Mouse (Mus musculus) thymus, adult 18-20 months (tissue): ENCODE data around the gene Mon1a.

Source experiments
- DNase-seq, 2 experiments: peaks; one replicate each; pipeline ENCODE4 v3.0.0; 2022; ENCODE audit warnings: mixed read lengths in 2 of 2

Gene Mon1a

GRCm38 (mm10) chr9:107887804-107888266, at the start of gene Mon1a:
Gene Mon1a (plus strand): TSS chr9:107888151.
- DNase-seq = peak; percentile 89 to 93

GRCm38 (mm10) chr9:107838869-107839268, 49.1 kb upstream of the Mon1a start:
- DNase-seq = no peak

DNA sequence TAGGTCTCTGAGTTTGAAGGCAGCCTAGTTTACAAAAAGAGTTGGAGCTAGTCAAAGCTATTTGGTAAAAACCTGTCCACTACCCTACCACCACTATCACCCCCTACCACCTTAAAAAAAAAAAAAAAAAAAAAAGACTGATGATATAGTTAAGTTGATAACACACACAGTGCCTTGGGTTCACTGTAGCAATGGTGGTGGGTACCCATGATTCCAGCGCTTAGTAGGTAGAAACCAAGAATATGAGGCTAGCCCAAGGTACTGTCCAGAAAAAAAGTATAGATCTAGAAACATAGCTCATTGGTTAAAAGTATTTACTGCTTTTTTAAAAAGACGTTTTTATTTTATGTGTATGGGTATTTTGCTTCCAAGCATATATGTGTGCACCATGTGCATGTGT, 45.2 kb upstream of the Mon1a start:
- DNase-seq = no peak

GRCm38 (mm10) chr9:107848922-107849321, 39.0 kb upstream of the Mon1a start:
- DNase-seq = no peak

GRCm38 (mm10) chr9:107858343-107858742, 29.6 kb upstream of the Mon1a start:
- no peak for DNase-seq

DNA sequence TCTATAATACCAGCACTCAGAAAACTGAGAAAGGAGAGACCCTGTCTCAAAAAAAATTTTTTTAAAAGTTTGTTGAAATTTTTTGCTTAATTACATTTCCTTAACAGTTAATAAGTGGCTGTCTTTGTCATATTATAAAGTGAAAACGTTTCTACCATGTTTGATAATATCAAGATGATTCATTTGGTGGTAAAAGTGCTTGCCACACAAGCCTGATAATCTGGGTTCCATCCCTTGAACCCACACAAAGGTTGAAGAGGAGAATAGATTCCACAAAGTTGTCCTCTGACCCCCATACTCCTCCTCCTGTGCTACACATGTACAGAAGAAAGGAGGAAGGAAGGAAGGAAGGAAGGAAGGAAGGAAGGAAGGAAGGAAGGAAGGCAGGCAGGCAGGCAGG, 23.5 kb upstream of the Mon1a start:
- DNase-seq = no peak

DNA sequence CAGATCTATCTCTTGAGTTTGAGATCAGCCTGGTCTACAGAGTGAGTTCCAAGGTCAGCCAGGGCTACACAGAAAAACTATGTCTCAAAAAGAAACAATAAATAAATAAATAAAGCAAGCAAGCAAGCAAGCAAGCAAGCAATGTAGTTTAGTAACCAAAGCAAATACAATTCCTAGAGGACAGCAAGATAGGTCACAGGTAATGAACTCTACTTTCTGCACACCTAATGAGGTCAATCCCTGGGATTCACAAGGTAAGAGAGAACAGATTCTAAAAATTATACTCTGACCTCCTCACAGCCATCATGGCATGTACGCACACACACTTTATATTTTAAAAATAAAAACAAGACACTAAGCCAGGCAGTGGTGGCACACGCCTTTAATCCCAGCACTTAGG, 21.9 kb upstream of the Mon1a start:
- no peak for DNase-seq

GRCm38 (mm10) chr9:107872350-107873098, 15.4 kb upstream of the Mon1a start:
- peak; percentile 93 to 94 for DNase-seq

DNA sequence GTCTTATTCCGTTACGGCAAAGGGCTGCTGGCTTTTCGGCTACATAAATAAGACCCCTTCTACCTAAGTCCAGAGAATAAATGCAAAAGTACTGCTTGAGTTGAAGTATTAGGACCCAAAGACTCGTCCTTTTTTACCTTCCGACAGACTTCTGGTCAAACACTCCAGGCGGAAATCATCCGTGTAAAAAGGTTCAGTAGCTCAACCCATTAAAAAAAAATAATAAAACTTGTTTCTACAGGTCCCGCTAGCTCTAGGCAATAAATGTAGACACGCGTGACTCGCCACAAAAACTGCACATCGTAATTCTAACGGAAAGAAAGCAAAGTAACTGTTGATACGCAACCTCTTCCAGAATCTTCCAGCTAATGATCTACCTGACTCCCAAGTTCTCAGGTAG, 14.8 kb upstream of the Mon1a start, which contains the start of gene Rbm6:
Gene Rbm6, minus strand, starts transcription at position 101 of the 400 bp plus-strand sequence.
- DNase-seq = no peak

- no peak for DNase-seq
These were observed 7.5 kb upstream of the Mon1a start for GRCm38 (mm10) chr9:107880411-107880810.

GRCm38 (mm10) chr9:107888267-107888850, 408 bp downstream of the Mon1a start:
- DNase-seq = peak in 1 of 2 experiments; percentile 44

- no peak for DNase-seq
These were observed 2.3 kb downstream of the Mon1a start for GRCm38 (mm10) chr9:107890260-107890659.

DNA sequence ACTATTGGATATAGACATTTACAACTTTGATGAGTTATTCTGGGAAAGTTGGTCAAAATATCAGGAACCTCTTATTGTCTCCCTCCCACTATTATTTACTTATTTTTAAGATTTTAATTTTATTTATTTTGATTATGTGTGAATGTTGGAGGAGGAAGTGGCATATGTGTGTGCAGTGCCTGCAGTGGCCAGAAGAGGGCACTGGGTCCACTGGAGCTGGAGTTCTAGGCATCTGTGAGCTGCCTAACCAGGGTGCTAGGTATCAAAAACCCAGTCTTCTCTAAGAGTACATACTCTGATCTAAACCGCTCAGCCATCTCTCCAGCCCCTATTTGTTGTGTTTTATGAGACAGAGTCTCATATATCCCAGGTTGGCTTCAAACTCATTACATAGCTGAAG, 3.1 kb downstream of the Mon1a start:
- no peak for DNase-seq

GRCm38 (mm10) chr9:107898563-107898962, 10.6 kb downstream of the Mon1a start:
- no peak for DNase-seq

- no peak for DNase-seq
These were observed 11.9 kb downstream of the Mon1a start for GRCm38 (mm10) chr9:107899855-107900254.

GRCm38 (mm10) chr9:107900840-107901626, 13.1 kb downstream of the Mon1a start:
- no peak for DNase-seq

DNA sequence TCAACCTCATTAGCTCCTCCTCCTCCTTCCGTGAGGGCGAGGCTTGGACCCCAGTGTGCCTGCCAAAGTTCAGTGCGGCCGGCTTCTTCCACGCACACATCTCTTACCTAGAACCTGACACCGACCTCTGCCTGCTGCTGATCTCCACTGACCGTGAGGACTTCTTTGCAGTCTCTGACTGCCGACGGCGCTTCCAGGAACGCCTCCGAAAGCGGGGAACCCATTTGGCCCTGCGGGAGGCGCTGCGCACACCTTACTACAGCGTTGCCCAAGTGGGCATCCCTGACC, 13.6 kb downstream of the Mon1a start:
- no peak for DNase-seq

- DNase-seq = peak; percentile 51 to 67
These were observed 16.8 kb downstream of the Mon1a start for GRCm38 (mm10) chr9:107904726-107905125.

DNA sequence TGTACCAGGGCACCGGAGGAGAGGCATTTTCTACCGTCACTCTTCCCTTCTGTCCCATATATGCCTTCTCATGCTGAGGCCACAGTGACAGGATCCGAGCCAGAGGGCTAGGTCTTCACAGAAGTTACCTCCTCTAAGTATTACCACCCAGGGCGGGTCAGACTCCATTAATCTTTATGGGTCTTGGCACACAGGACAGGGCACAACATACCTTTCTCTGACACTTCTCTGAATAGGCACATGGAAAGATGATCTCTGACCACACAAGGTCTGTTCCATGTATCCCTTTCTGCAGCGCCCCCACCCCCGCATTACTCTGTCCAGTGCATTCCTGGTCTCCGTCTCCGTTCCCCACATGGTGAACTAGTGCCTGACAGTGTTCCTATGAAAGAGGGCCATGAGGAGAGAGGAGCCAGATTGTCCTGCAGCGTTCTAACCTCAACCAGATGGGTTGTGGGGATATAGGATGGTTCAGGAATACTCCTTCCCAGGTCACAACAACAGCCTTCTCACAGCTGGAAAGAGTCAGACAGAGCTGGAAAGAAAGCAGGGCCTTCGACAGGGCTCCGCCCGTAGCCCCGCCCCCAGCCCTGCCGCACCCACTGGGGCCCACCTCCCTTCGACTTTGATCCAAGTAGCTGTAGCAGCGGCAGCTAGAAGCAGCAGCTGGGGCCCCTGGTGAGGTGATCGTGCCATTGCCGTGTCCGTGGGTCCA, 18.5 kb downstream of the Mon1a start, which contains the start of gene Mst1r:
Gene Mst1r, plus strand, starts transcription at position 622 of the 715 bp plus-strand sequence.
- DNase-seq = peak; percentile 53 to 61

- no peak for DNase-seq
These were observed 19.2 kb downstream of the Mon1a start for GRCm38 (mm10) chr9:107906967-107907800.

DNA sequence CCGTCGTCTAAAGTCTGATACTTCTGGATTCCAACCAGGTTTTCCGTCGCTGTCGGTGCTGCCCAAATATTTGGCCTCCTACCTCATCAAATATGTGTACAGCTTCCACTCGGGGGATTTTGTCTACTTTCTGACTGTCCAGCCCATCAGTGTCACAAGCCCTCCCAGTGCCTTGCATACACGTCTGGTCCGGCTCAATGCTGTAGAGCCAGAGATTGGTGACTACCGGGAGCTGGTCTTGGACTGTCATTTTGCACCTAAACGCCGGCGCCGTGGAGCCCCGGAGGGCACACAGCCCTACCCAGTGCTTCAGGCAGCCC, 19.8 kb downstream of the Mon1a start:
- no peak for DNase-seq
